ENCODE assay signal across 17 mouse cellular contexts in genomic region chr1:82038171-82038570, GRCm38 (mm10).
A peak's percentile ranks its signal among the peaks of the same experiment; 100 is the strongest.
DNase-seq lines count a peak whose midpoint lies in the region.
"Had no signal": no experiment of that assay in that cellular context is flagged by ENCODE, and none has a peak within 500 bp of the region (broad histone marks: within the 10 kb centered on the region; RNA-seq: fewer than 3 reads in every experiment).

No protein-coding gene starts in this region.

- intact Hi-C loops in left cerebral cortex, postnatal 25 days (cut with DNase I): no loop called here

- DNase-seq in adrenal gland, adult (ENCODE audit: inconsistent age in 2 of 2, low spot score in 1 of 2): peak; percentile 12 to 68
- DNase-seq in adrenal gland, adult 18-20 months (ENCODE audit: low spot score in 2 of 2): no peak
- peak; percentile 58 for DNase-seq in 3T3-L1 (ENCODE audit: low read depth, low spot score)
- peak; percentile 21 for DNase-seq in adipocyte (ENCODE audit: low spot score)
- peak; percentile 3 for DNase-seq in skeletal muscle tissue, adult 2 months (ENCODE audit: low read depth, low spot score)
- DNase-seq in left cerebral cortex, postnatal 25 days (ENCODE audit: low spot score in 2 of 2): no peak
- DNase-seq in thymus, postnatal 4 days: no peak
- DNase-seq: adrenal gland, adult 8-10 months; adrenal gland, postnatal 25 days; cerebellum, adult 11 months; cerebellum, adult 18-20 months; cerebellum, adult 8-10 months; cerebellum, adult 9-11 months; cerebellum, postnatal 14 days; cerebellum, postnatal 36 days; embryo, embryonic 11 days; forebrain, postnatal 0 days had no signal

Comparison
In these comparisons a context has a peak if more than half of its experiments do, and no peak if none do; other contexts are left out.
1. DNase-seq: peak in adrenal gland, adult (2 of 2), 3T3-L1 (single experiment), adipocyte (single experiment) and skeletal muscle tissue, adult 2 months (single experiment); none in adrenal gland, adult 18-20 months (0 of 2), left cerebral cortex, postnatal 25 days (0 of 2) and thymus, postnatal 4 days (single experiment).